Mouse (Mus musculus): Measurements from ENCODE around the gene Ly6c2. TPM values are rescaled to one million over a fixed set of nuclear protein-coding genes. Genes with fewer than 3 reads are reported as not detected.
"Not testable (repeated sequence)": the region's sequence is repeated elsewhere in the genome, so short reads cannot be mapped to it uniquely, and the experiment has no call there.

Ly6c2 gene
- total RNA-seq (2015; ENCODE audit: low replicate concordance) (894 and 949 TPM in 2 replicates), total RNA-seq (2017; ENCODE audit: low replicate concordance) (73.5 and 201 TPM in 2 replicates)

- not testable (repeated sequence) for ATAC-seq (replicated peaks; ENCODE audit: low FRiP score, poor library complexity, severe bottlenecking)
Observed at GRCm38 (mm10) chr15:75111861-75112630, at the start of gene Ly6c2. TSS of gene Ly6c2 (minus strand) at chr15:75111970.

- ATAC-seq (replicated peaks; ENCODE audit: low FRiP score, poor library complexity, severe bottlenecking): no peak
Observed at GRCm38 (mm10) chr15:75157646-75158045, 45.9 kb upstream of the Ly6c2 start.

GRCm38 (mm10) chr15:75154940-75155339 lies 43.2 kb upstream of the Ly6c2 start, which contains the start of gene Ly6g:
TSS of gene Ly6g (plus strand) at chr15:75155240.
- ATAC-seq (replicated peaks; ENCODE audit: low FRiP score, poor library complexity, severe bottlenecking): no peak

GRCm38 (mm10) chr15:75153087-75153486 lies 41.3 kb upstream of the Ly6c2 start:
- no peak for ATAC-seq (replicated peaks; ENCODE audit: low FRiP score, poor library complexity, severe bottlenecking)

GRCm38 (mm10) chr15:75143735-75144134 lies 32.0 kb upstream of the Ly6c2 start:
- ATAC-seq (replicated peaks; ENCODE audit: low FRiP score, poor library complexity, severe bottlenecking): no peak

- ATAC-seq (replicated peaks; ENCODE audit: low FRiP score, poor library complexity, severe bottlenecking): not testable (repeated sequence)
Observed at GRCm38 (mm10) chr15:75141812-75142360, 30.1 kb upstream of the Ly6c2 start.

- not testable (repeated sequence) for ATAC-seq (replicated peaks; ENCODE audit: low FRiP score, poor library complexity, severe bottlenecking)
Observed at GRCm38 (mm10) chr15:75137739-75138138, 26.0 kb upstream of the Ly6c2 start.

- ATAC-seq (replicated peaks; ENCODE audit: low FRiP score, poor library complexity, severe bottlenecking): not testable (repeated sequence)
Observed at GRCm38 (mm10) chr15:75135090-75135783, 23.5 kb upstream of the Ly6c2 start.

GRCm38 (mm10) chr15:75132346-75132745 lies 20.6 kb upstream of the Ly6c2 start:
- not testable (repeated sequence) for ATAC-seq (replicated peaks; ENCODE audit: low FRiP score, poor library complexity, severe bottlenecking)

GRCm38 (mm10) chr15:75120066-75120465 lies 8.3 kb upstream of the Ly6c2 start:
- no peak for ATAC-seq (replicated peaks; ENCODE audit: low FRiP score, poor library complexity, severe bottlenecking)

- not testable (repeated sequence) for ATAC-seq (replicated peaks; ENCODE audit: low FRiP score, poor library complexity, severe bottlenecking)
Observed at GRCm38 (mm10) chr15:75118742-75119141, 7.0 kb upstream of the Ly6c2 start.

GRCm38 (mm10) chr15:75117481-75117880 lies 5.7 kb upstream of the Ly6c2 start:
- ATAC-seq (replicated peaks; ENCODE audit: low FRiP score, poor library complexity, severe bottlenecking): not testable (repeated sequence)

GRCm38 (mm10) chr15:75116525-75116924 lies 4.8 kb upstream of the Ly6c2 start:
- ATAC-seq (replicated peaks; ENCODE audit: low FRiP score, poor library complexity, severe bottlenecking): no peak

GRCm38 (mm10) chr15:75110424-75110823 lies 1.3 kb downstream of the Ly6c2 start:
- ATAC-seq (replicated peaks; ENCODE audit: low FRiP score, poor library complexity, severe bottlenecking): not testable (repeated sequence)

GRCm38 (mm10) chr15:75099261-75099660 lies 12.5 kb downstream of the Ly6c2 start:
- ATAC-seq (replicated peaks; ENCODE audit: low FRiP score, poor library complexity, severe bottlenecking): no peak

GRCm38 (mm10) chr15:75088041-75088440 lies 23.7 kb downstream of the Ly6c2 start:
- not testable (repeated sequence) for ATAC-seq (replicated peaks; ENCODE audit: low FRiP score, poor library complexity, severe bottlenecking)

- no peak for ATAC-seq (replicated peaks; ENCODE audit: low FRiP score, poor library complexity, severe bottlenecking)
Observed at GRCm38 (mm10) chr15:75069965-75070364, 41.8 kb downstream of the Ly6c2 start.

GRCm38 (mm10) chr15:75062030-75062574 lies 49.7 kb downstream of the Ly6c2 start:
- not testable (repeated sequence) for ATAC-seq (replicated peaks; ENCODE audit: low FRiP score, poor library complexity, severe bottlenecking)

- ATAC-seq (replicated peaks; ENCODE audit: low FRiP score, poor library complexity, severe bottlenecking): no peak
Observed at GRCm38 (mm10) chr15:75060505-75060904, 51.3 kb downstream of the Ly6c2 start.
